Mouse (Mus musculus) limb, embryonic 14.5 days (tissue): ENCODE results near the gene Pax2. TPM values are rescaled to one million over a fixed set of nuclear protein-coding genes. Genes with fewer than 3 reads are reported as not detected.

ENCODE experiments used
- ATAC-seq: fragments of 200-750 bp; cut with Nextera tagmentation; 2 replicates; pipeline ENCODE4 v1.8.0; 2017; ENCODE audit warnings: low read depth, moderate number of reproducible peaks, moderate TSS enrichment; ENCODE audit not compliant: low FRiP score
- DNase-seq: peaks from one replicate; pipeline ENCODE4 v3.0.0-alpha.2; 2015; ENCODE audit warnings: low spot score
- H3K27ac ChIP-seq: fragments of 300-500 bp; sonication (generic); replicated peaks from 2 replicates; pipeline ENCODE4 v1.5.1; 2014; ENCODE audit warnings: low read depth, mild to moderate bottlenecking, low read length, moderate library complexity, mixed read lengths
- H3K27me3 ChIP-seq: fragments of 300-500 bp; sonication (generic); 2 replicates; pipeline ENCODE4 v1.6.1; 2014; ENCODE audit warnings: low read length, mixed read lengths; ENCODE audit not compliant: control insufficient read depth, insufficient read depth
- H3K36me3 ChIP-seq: fragments of 300-500 bp; sonication (generic); 2 replicates; pipeline ENCODE4 v1.6.1; 2014; ENCODE audit warnings: mild to moderate bottlenecking, low read length, moderate library complexity, mixed read lengths; ENCODE audit not compliant: control insufficient read depth, insufficient read depth
- H3K4me1 ChIP-seq: fragments of 300-500 bp; sonication (generic); 2 replicates; pipeline ENCODE4 v1.6.1; 2014; ENCODE audit warnings: antibody characterized with exemption, low read length, mixed read lengths; ENCODE audit not compliant: control insufficient read depth, insufficient read depth
- H3K4me2 ChIP-seq: fragments of 300-500 bp; sonication (generic); replicated peaks from 2 replicates; pipeline ENCODE4 v1.6.1; 2014; ENCODE audit warnings: low read depth, mild to moderate bottlenecking, low read length, moderate library complexity; ENCODE audit not compliant: severe bottlenecking
- H3K4me3 ChIP-seq: fragments of 300-500 bp; sonication (generic); replicated peaks from 2 replicates; pipeline ENCODE4 v1.5.1; 2014; ENCODE audit warnings: low read length
- H3K9ac ChIP-seq: fragments of 300-500 bp; sonication (generic); 2 replicates; pipeline ENCODE4 v1.6.1; 2014; ENCODE audit warnings: mild to moderate bottlenecking, low read depth, low read length, moderate library complexity; ENCODE audit not compliant: severe bottlenecking
- H3K9me3 ChIP-seq: fragments of 300-500 bp; sonication (generic); 2 replicates; pipeline ENCODE4 v1.6.1; 2016; ENCODE audit warnings: low read length; ENCODE audit not compliant: control insufficient read depth
- POLR2A ChIP-seq: fragments of 200-500 bp; IDR thresholded peaks from 2 replicates; pipeline ENCODE4 v1.8.0; 2012; ENCODE audit warnings: inconsistent platforms, mild to moderate bottlenecking, moderate library complexity, borderline replicate concordance; ENCODE audit not compliant: insufficient read depth, insufficient read length; ENCODE audit errors: extremely low read depth
- WGBS: fragments of 180-500 bp; shearing (Covaris S2); extraction: QIAGEN DNeasy Blood & Tissue Kit; methylation state at CpG from one replicate; pipeline ENCODE4 v1.1.7; 2014; 5-methylcytosine and 5-hydroxymethylcytosine counted together
- polyA plus RNA-seq, 2 experiments: library from polyadenylated mRNA; depleted of rRNA in 1 of 2; stranded (reverse) in 1 of 2; unstranded in 1 of 2; fragments of >200 nt; fragmentation: Nextera tagmentation in 1 of 2; extraction: Ambion mirVana in 1 of 2; gene quantifications; 2 replicates each; pipeline versions ENCODE4 v1.2.1 to v1.2.3; 2012 to 2014

Pax2 gene
- polyA plus RNA-seq, 2 experiments, result 0.05 TPM; not detected in 1

DNA sequence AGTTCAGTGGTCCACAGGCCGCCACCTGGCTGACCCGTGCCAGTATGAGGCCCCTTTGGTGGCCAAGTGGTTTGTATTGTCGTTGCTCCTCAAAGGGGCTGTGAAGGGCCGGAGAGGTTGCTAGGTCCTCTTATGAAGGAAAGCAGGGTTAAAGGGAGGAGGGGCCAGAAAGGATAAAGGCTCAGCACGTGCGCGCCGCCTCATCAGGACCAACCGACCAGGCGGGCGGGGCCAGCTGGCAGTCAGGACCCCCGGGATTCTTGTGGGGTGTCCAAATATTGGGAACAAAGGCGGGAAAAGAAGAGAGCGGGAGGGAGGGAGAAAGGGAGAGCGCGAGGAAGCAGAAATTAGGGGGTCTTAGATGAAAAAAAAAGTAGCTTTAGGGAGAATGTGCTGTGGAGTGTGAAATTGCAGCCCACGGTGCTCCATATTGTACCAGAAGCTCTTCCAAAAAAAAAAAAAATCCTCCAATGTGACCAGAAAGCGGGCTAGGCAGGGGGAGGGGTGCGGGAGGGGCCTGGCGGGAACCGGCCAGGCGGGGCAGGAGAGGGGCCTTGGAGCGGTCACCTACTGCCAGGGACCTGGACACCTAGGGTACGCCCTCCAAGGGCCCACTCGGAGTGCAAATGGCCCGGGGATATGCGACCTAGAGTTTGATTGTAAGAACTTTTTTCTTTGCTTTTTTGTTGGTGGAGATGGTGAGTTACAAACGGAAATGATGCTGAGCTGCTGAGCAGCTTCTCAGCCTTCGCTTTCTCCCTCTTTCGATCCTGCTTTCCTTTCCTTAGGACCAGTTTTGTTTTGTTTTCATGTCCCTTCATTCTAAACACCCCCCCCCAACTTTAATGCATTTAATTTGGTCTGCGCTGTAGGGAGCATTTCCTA, 3.5 kb upstream of the Pax2 start:
- H3K27ac ChIP-seq, result no peak overlapping the region
- under 1% methylated on average over 31 of the region's 31 CpGs for WGBS
- no peak overlapping the region for H3K4me3 ChIP-seq
- no peaks in the 10 kb centered on the region for H3K36me3 ChIP-seq
- no peaks in the 10 kb centered on the region for H3K9me3 ChIP-seq
- H3K27me3 ChIP-seq, result peaks cover 100% of the 10 kb centered on the region
- no peak overlapping the region for H3K4me2 ChIP-seq
- ATAC-seq (no peak), DNase-seq (no peak)
- no peak for TF ChIP-seq POLR2A
- peaks cover 16% of the 10 kb centered on the region; the same call in 1 of the 2 replicates for H3K4me1 ChIP-seq
- H3K9ac ChIP-seq, result no peak overlapping the region

DNA sequence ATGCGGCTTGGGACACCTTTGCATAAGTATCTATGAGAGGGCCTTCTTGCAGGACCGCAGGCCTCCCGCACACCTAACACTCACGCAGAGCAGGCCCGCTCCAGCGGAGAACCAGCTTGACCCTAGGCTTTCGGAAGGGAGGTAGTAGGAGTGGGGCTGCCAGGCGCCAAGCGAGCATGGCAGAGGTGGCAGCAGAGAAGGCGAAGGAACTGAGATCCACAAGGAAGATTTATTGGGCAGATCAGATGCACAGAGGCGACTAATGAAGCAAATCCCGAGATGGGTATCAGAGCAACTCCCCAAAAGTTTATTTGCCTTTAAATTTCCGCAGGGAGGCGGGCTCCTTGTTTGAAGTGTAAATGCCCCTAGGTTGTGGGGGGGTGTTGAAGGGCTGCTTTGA, 2.5 kb upstream of the Pax2 start:
- no peak overlapping the region for H3K9ac ChIP-seq
- no peaks in the 10 kb centered on the region for H3K36me3 ChIP-seq
- H3K27ac ChIP-seq, result no peak overlapping the region
- no peak overlapping the region for H3K4me2 ChIP-seq
- H3K4me1 ChIP-seq, result peaks cover 16% of the 10 kb centered on the region; the same call in 1 of the 2 replicates
- DNase-seq, result no peak
- H3K27me3 ChIP-seq, result peaks cover 98% of the 10 kb centered on the region
- H3K4me3 ChIP-seq, result no peak overlapping the region
- no peaks in the 10 kb centered on the region for H3K9me3 ChIP-seq
- ATAC-seq, result no peak
- no peak for TF ChIP-seq POLR2A
- 2% methylated on average over 14 of the region's 14 CpGs for WGBS

DNA sequence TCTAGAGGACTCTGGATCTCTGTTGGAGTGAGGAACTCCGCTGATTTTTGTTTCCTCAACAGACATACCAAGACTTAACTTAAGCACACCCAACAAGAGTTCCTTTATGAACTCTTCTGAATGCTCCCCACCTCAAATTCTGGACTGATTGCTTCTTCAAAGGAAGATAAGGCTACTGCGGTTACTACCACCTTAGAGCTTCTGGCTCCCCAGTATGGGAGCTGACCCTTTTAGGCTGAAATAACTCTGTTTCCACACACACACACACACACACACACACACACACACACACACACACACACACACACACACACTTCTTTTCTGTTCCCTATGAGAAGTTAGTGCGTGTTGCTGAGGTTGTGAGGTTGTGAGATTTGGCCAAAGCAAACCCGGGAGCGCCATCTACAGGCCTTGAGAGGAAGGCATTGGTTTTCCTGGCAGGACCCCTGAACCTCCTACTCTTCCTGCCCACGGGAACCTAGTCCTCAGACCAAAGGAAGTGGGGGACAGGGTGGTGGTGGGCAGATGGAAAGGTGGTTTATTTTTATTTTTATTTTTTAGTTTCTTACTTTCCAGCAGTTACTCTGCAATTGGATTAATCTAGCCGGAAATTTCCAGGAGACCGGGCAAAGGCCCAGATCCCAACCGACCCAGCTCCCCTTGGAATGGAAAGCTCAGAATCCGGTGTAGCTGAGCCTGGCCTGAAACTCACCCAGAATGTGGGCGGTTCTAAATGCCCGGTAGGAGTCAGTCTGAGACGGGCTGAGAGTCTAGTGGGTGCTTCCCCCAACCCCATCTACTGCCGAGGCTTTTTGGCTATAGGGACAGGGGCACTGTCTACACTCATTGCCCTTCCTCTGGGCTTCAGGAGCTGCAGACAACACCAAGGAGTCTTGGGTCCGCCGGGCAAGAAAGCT, 1.1 kb upstream of the Pax2 start:
- Histone ChIP-seq H3K27me3 (peaks cover 98% of the 10 kb centered on the region), H3K9ac (no peak overlapping the region), H3K4me3 (no peak overlapping the region), H3K4me1 (peaks cover 16% of the 10 kb centered on the region; the same call in 1 of the 2 replicates), H3K27ac (no peak overlapping the region), H3K36me3 (no peaks in the 10 kb centered on the region), H3K9me3 (no peaks in the 10 kb centered on the region), H3K4me2 (no peak overlapping the region)
- under 1% methylated on average over 16 of the region's 16 CpGs for WGBS
- peak; percentile 74 for DNase-seq
- ATAC-seq, result 0 out of 2 replicates have a peak, but pooled peaks have one; percentile 41
- no peak for TF ChIP-seq POLR2A

DNA sequence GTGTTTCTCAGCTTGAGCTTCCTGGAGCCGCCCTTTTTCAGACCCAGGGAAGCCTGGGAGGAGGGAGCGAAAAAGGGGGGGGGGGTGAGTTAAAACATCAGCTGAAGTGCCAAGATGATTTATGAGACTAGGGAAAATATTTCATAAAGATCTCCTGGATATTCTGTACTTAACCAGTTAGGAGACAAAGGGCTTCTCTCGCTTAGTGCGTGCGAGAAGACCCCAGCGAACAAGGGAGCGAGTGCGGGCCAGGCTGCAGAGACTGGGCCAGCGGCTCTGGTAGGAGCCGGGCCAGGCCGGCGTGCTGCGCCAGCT, 510 bp upstream of the Pax2 start:
- no peak for TF ChIP-seq POLR2A

More for the DNA sequence above, 510 bp upstream of the Pax2 start:
- WGBS, result 0% methylated on average over 5 of the region's 13 CpGs
- Histone ChIP-seq H3K9ac (no peak overlapping the region), H3K27me3 (peaks cover 98% of the 10 kb centered on the region), H3K27ac (no peak overlapping the region), H3K4me1 (peaks cover 16% of the 10 kb centered on the region; the same call in 1 of the 2 replicates), H3K4me2 (no peak overlapping the region), H3K9me3 (no peaks in the 10 kb centered on the region), H3K36me3 (no peaks in the 10 kb centered on the region), H3K4me3 (peak overlapping the region; percentile 35)
- ATAC-seq (no peak), DNase-seq (no peak)
